Mouse (Mus musculus) neural tube, embryonic 13.5 days (tissue): ENCODE measurements around the gene Gucy1b2. TPM values are rescaled to one million over a fixed set of nuclear protein-coding genes. Genes with fewer than 3 reads are reported as not detected.
A peak's percentile ranks its signal among the peaks of the same experiment; 100 is the strongest.

Experiments used
- ATAC-seq: fragments of 200-750 bp; cut with Nextera tagmentation; 2 replicates; pipeline ENCODE4 v1.8.0; 2017; ENCODE audit warnings: low read depth, mild to moderate bottlenecking, moderate TSS enrichment, moderate library complexity
- H3K27ac ChIP-seq: fragments of 300-500 bp; sonication (generic); replicated peaks from 2 replicates; pipeline ENCODE4 v1.5.1; 2015; ENCODE audit warnings: moderate library complexity, mild to moderate bottlenecking, inconsistent platforms
- H3K27me3 ChIP-seq: fragments of 300-500 bp; sonication (generic); 2 replicates; pipeline ENCODE4 v1.6.1; 2015; ENCODE audit warnings: mild to moderate bottlenecking, inconsistent platforms
- H3K36me3 ChIP-seq: fragments of 300-500 bp; sonication (generic); 2 replicates; pipeline ENCODE4 v1.6.1; 2015; ENCODE audit warnings: mild to moderate bottlenecking, inconsistent platforms
- H3K4me1 ChIP-seq: fragments of 300-500 bp; sonication (generic); replicated peaks from 2 replicates; pipeline ENCODE4 v1.6.1; 2015; ENCODE audit warnings: inconsistent platforms
- H3K4me2 ChIP-seq: fragments of 300-500 bp; sonication (generic); 2 replicates; pipeline ENCODE4 v1.6.1; 2015; ENCODE audit warnings: inconsistent platforms, mild to moderate bottlenecking, moderate library complexity
- H3K4me3 ChIP-seq: fragments of 300-500 bp; sonication (generic); 2 replicates; pipeline ENCODE4 v1.5.1; 2015; ENCODE audit warnings: mild to moderate bottlenecking, inconsistent platforms
- H3K9ac ChIP-seq: fragments of 300-500 bp; sonication (generic); 2 replicates; pipeline ENCODE4 v1.6.1; 2015; ENCODE audit warnings: moderate library complexity, mild to moderate bottlenecking, inconsistent platforms
- H3K9me3 ChIP-seq: fragments of 300-500 bp; sonication (generic); 2 replicates; pipeline ENCODE4 v1.6.1; 2016; ENCODE audit warnings: inconsistent platforms
- WGBS: fragments of 180-500 bp; shearing (Covaris S2); methylation state at CpG from one replicate; pipeline ENCODE4 v1.1.7; 2015; 5-methylcytosine and 5-hydroxymethylcytosine counted together
- polyA plus RNA-seq: library from polyadenylated mRNA; unstranded; fragments of >200 nt; fragmentation: Nextera tagmentation; extraction: Ambion mirVana; gene quantifications from 2 replicates; pipeline ENCODE4 v1.2.1, GENCODE M21; 2015

The Gucy1b2 gene
- polyA plus RNA-seq = 0.25 and 0.32 TPM in 2 replicates

DNA sequence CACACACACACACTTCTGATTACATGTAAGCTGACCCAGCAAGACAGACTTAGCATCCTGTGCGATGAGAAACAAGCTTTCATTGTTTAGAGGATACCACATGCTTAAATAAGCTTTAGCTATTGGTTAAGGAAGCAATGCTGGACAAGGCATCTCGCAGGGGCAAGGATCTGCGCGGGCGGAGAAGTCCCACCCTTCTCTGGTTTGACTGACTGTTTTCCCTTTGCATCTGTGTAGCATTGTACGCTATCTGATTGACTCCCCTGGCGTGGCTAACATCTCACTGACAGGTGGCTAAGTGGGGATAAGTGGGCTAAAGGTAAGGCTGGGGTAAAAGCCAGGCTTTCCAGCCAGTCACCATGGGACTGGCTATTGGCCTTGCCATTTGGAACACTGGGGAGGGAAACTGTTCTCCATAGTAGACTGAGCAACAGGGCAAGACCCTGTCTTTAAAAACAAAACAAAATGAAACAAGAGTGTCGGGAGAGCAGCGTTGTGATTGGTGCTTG lies at the start of gene Gucy1b2:
Gucy1b2 (minus strand) TSS at position 51 of the 509 bp plus-strand sequence.
- ATAC-seq = no peak
- Histone ChIP-seq H3K27ac (peak within 1 kb of the TSS; percentile 83), H3K27me3 (no peaks in the 10 kb centered on the region; the same call in 1 of the 2 replicates), H3K4me1 (peaks cover 42% of the 10 kb centered on the region), H3K9ac (no peak within 1 kb of the TSS), H3K4me3 (no peak within 1 kb of the TSS), H3K9me3 (no peaks in the 10 kb centered on the region), H3K4me2 (peak within 1 kb of the TSS; percentile 35), H3K36me3 (no peaks in the 10 kb centered on the region)
- 77% methylated on average over 9 of the region's 9 CpGs for WGBS

GRCm38 (mm10) chr14:62497391-62497790 lies 41.3 kb upstream of the Gucy1b2 start:
- peaks cover 3% of the 10 kb centered on the region; the same call in 1 of the 2 replicates for H3K4me1 ChIP-seq
- H3K9me3 ChIP-seq = no peaks in the 10 kb centered on the region
- no peaks in the 10 kb centered on the region for H3K27me3 ChIP-seq
- H3K36me3 ChIP-seq = no peaks in the 10 kb centered on the region
- H3K4me2 ChIP-seq = no peak overlapping the region
- no peak for ATAC-seq
- no peak overlapping the region for H3K27ac ChIP-seq
- 87% methylated on average over 7 of the region's 7 CpGs for WGBS
- H3K9ac ChIP-seq = no peak overlapping the region
- no peak overlapping the region for H3K4me3 ChIP-seq

DNA sequence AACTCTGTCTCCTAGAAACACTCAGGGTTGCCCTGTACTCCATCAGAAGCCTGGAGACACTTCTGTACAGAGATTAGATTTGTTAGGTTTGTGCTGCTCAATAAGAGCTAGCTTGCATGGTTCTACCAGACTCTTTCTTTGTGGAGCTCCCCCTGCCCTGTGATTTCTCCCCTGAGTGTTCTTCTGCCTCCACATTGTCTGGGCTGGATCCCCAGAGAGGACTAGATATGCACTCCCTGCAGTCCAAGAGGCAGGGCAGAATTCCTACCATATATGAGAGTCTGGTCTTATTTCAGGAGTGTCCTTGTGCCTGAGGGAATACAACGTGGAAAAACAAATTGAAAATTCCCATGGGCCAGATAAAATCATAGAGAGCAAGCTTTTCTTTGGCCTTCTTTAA lies 40.4 kb upstream of the Gucy1b2 start:
- H3K27ac ChIP-seq = no peak overlapping the region
- no peaks in the 10 kb centered on the region for H3K27me3 ChIP-seq
- H3K9me3 ChIP-seq = no peaks in the 10 kb centered on the region
- peaks cover 10% of the 10 kb centered on the region for H3K4me1 ChIP-seq
- no peak for ATAC-seq
- WGBS = 37% methylated on average over 1 of the region's 1 CpGs
- H3K9ac ChIP-seq = no peak overlapping the region
- no peak overlapping the region for H3K4me3 ChIP-seq
- no peaks in the 10 kb centered on the region for H3K36me3 ChIP-seq
- H3K4me2 ChIP-seq = no peak overlapping the region

DNA sequence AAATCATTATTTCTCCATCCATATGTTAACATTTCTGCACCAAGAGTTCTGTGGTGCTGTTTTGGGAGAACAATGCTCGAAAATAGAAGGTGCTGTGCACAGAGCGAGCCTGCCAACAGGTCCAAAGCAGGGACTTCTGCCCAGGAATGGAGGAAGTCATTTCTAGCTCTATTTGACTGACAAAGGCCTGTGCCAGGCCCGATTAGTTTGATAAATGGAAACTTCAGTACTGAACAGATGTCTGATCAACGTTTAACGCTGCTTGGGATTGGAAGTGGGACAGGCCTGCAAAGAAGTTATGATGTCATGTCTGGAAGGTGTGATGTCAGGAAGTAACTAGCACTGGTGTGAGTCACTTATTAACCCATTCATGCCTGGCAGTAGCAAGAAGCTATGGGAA lies 37.4 kb upstream of the Gucy1b2 start:
- 78% methylated on average over 5 of the region's 5 CpGs for WGBS
- H3K36me3 ChIP-seq = no peaks in the 10 kb centered on the region
- ATAC-seq = no peak

DNA sequence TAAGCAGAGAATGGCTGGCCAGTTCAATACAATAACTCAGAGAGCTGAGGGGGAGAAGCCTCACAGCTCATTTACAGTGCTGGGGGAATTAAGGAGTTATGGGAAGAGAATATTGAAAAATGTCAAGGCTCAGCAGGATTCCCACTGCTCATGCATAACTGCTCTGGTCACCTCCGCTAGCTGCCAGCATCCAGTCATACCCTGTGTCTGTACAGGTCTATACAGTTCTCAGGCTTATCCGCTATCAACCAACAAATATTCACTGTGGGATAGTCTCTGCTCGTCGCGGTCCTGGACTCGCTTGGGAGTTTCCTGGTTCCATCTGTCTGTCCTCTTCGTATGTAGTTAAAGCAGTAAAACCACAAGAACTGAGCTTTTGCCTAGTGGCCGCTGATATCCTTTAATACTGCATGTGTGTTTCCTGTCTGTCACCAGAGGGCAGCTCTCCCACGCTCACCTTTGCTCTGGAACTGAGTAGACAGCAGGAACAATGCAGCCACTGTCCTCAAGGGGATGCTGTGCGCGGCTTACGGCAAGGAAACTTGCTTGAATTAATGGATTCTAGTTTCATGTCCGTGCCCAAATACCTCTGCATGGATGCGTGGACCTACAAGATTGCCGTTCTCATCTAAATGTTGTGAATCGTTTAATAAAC lies 36.2 kb upstream of the Gucy1b2 start:
- Histone ChIP-seq H3K4me3 (no peak overlapping the region), H3K9me3 (no peaks in the 10 kb centered on the region), H3K27ac (no peak overlapping the region), H3K4me1 (peaks cover 10% of the 10 kb centered on the region), H3K36me3 (no peaks in the 10 kb centered on the region), H3K27me3 (no peaks in the 10 kb centered on the region), H3K9ac (no peak overlapping the region), H3K4me2 (peak overlapping the region; percentile 9; the same call in 1 of the 2 replicates)
- 39% methylated on average over 16 of the region's 16 CpGs for WGBS
- ATAC-seq = peak; percentile 84

More for the DNA sequence above, 37.4 kb upstream of the Gucy1b2 start:
- no peak overlapping the region for H3K9ac ChIP-seq
- no peaks in the 10 kb centered on the region for H3K27me3 ChIP-seq
- H3K4me1 ChIP-seq = peaks cover 10% of the 10 kb centered on the region
- no peak overlapping the region for H3K4me3 ChIP-seq
- no peak overlapping the region for H3K4me2 ChIP-seq
- no peak overlapping the region for H3K27ac ChIP-seq
- H3K9me3 ChIP-seq = no peaks in the 10 kb centered on the region

DNA sequence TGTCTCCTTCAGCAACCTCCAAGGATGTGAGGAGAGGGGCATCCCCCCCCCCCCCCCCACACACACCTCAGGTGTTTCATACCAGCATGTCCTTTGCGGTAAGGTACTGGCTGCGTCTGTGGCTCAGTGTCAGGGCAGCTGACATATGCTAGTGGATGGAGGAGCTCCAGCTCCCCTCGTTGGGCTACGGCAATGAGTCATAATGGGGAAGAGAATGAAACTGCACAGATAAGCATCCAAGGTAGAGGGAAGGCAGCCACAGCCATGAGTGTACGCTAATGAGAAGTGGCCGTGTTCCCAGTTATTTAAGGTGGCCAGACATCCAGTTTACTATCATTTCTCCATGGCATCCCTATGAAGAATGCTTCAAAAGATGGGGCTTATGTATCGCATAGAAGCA lies 32.2 kb upstream of the Gucy1b2 start:
- H3K4me1 ChIP-seq = peaks cover 10% of the 10 kb centered on the region
- WGBS = 92% methylated on average over 7 of the region's 7 CpGs

DNA sequence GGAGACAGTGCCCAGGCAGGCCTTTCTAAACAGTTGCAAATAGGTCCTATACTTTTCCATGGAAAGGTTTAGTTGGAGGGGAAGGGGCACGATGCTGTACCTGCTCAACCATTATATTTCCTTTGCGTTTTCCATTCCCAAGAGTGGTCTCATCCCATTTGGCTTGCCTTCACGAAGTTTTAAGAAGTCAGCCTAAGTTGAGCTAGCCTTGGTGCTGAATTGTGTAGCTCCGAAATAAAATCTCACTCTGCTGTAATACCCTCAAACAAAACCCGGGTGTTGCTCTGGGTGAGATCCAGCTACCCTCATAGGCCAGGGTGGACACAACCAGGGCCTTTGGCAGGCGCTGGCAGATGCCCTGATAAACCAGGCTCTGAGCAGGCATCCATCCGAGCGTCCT lies 25.3 kb upstream of the Gucy1b2 start:
- no peak for ATAC-seq
- Histone ChIP-seq H3K27me3 (no peaks in the 10 kb centered on the region), H3K4me3 (no peak overlapping the region), H3K36me3 (no peaks in the 10 kb centered on the region), H3K9ac (no peak overlapping the region), H3K4me2 (no peak overlapping the region), H3K4me1 (peaks cover 7% of the 10 kb centered on the region), H3K27ac (no peak overlapping the region), H3K9me3 (no peaks in the 10 kb centered on the region)
- WGBS = 59% methylated on average over 8 of the region's 8 CpGs

More for the DNA sequence above, 32.2 kb upstream of the Gucy1b2 start:
- Histone ChIP-seq H3K36me3 (no peaks in the 10 kb centered on the region), H3K27ac (no peak overlapping the region), H3K27me3 (no peaks in the 10 kb centered on the region), H3K4me3 (no peak overlapping the region), H3K9me3 (no peaks in the 10 kb centered on the region), H3K9ac (no peak overlapping the region), H3K4me2 (no peak overlapping the region)
- ATAC-seq = no peak

- H3K9ac ChIP-seq = no peak overlapping the region
- H3K27ac ChIP-seq = no peak overlapping the region
- H3K4me2 ChIP-seq = no peak overlapping the region
- ATAC-seq = peak; percentile 56; the same call in 1 of the 2 replicates
- H3K36me3 ChIP-seq = no peaks in the 10 kb centered on the region
- peaks cover 7% of the 10 kb centered on the region for H3K4me1 ChIP-seq
- H3K9me3 ChIP-seq = no peaks in the 10 kb centered on the region
- H3K27me3 ChIP-seq = no peaks in the 10 kb centered on the region
- 42% methylated on average over 6 of the region's 6 CpGs for WGBS
- no peak overlapping the region for H3K4me3 ChIP-seq
Observed at GRCm38 (mm10) chr14:62479395-62479794, 23.3 kb upstream of the Gucy1b2 start.

GRCm38 (mm10) chr14:62474481-62474880 lies 18.4 kb upstream of the Gucy1b2 start:
- H3K36me3 ChIP-seq = no peaks in the 10 kb centered on the region
- no peak overlapping the region for H3K4me2 ChIP-seq
- no peak overlapping the region for H3K4me3 ChIP-seq
- no peak overlapping the region for H3K27ac ChIP-seq
- no peak for ATAC-seq
- 80% methylated on average over 1 of the region's 1 CpGs for WGBS
- H3K9me3 ChIP-seq = no peaks in the 10 kb centered on the region
- H3K9ac ChIP-seq = no peak overlapping the region
- peaks cover 6% of the 10 kb centered on the region for H3K4me1 ChIP-seq
- H3K27me3 ChIP-seq = no peaks in the 10 kb centered on the region

DNA sequence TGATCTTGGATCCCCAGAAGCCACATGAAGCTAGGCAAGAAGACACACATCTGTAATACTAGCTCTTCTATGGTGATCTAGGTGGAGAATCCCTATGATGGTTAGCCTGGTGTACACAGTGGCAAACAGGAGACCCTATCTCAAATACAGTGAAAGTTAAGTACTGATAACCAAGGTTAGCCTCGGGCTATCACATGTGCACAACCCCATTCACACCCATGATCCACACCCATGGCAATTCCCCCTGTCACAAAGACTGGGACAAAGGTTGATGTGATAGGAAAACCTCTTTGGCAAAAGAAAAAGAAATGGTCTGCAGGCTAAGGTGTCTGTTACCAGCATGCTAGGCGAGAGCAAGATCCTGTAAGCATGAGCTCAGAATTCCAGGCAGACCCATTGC lies 16.0 kb upstream of the Gucy1b2 start:
- Histone ChIP-seq H3K4me1 (no peaks in the 10 kb centered on the region), H3K27ac (no peak overlapping the region), H3K36me3 (no peaks in the 10 kb centered on the region), H3K4me3 (no peak overlapping the region), H3K9ac (no peak overlapping the region), H3K9me3 (no peaks in the 10 kb centered on the region), H3K4me2 (no peak overlapping the region), H3K27me3 (no peaks in the 10 kb centered on the region)
- no peak for ATAC-seq
- WGBS = 80% methylated on average over 2 of the region's 2 CpGs

DNA sequence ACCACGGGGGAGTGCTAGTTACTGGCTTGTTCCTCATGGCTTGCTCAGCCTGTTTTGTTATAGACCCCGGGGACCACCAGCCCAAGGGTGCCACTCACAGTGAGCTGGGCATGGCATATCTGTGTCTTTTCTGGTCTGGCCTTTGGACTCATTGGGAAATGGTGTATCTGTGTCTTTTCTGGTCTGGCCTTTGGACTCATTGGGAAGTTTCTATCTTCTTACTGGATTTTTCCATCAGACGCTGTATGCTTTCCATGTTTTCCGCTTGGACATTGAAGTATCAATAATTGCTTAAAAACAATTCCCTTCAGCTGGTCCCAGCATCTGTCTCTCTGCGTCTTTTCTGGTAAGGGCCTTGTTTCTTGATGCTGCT lies 12.7 kb upstream of the Gucy1b2 start:
- H3K27ac ChIP-seq = no peak overlapping the region
- no peak for ATAC-seq
- 89% methylated on average over 5 of the region's 5 CpGs for WGBS

GRCm38 (mm10) chr14:62468119-62468752 lies 12.1 kb upstream of the Gucy1b2 start:
- peaks cover 3% of the 10 kb centered on the region for H3K27me3 ChIP-seq
- H3K36me3 ChIP-seq = no peaks in the 10 kb centered on the region
- ATAC-seq = no peak
- H3K4me3 ChIP-seq = no peak overlapping the region
- 0 out of 2 replicates have a peak, but pooled peaks cover 5% of the 10 kb centered on the region for H3K4me1 ChIP-seq
- H3K9me3 ChIP-seq = no peaks in the 10 kb centered on the region
- H3K27ac ChIP-seq = no peak overlapping the region
- H3K9ac ChIP-seq = no peak overlapping the region
- 69% methylated on average over 6 of the region's 6 CpGs for WGBS
- H3K4me2 ChIP-seq = no peak overlapping the region

More for the DNA sequence above, 12.7 kb upstream of the Gucy1b2 start:
- Histone ChIP-seq H3K36me3 (no peaks in the 10 kb centered on the region), H3K4me1 (0 out of 2 replicates have a peak, but pooled peaks cover 5% of the 10 kb centered on the region), H3K9ac (no peak overlapping the region), H3K27me3 (peaks cover 3% of the 10 kb centered on the region), H3K4me3 (no peak overlapping the region), H3K9me3 (no peaks in the 10 kb centered on the region), H3K4me2 (no peak overlapping the region)
